Comparison of ENCODE assay signal across 21 mouse cellular contexts in the genomic region with DNA sequence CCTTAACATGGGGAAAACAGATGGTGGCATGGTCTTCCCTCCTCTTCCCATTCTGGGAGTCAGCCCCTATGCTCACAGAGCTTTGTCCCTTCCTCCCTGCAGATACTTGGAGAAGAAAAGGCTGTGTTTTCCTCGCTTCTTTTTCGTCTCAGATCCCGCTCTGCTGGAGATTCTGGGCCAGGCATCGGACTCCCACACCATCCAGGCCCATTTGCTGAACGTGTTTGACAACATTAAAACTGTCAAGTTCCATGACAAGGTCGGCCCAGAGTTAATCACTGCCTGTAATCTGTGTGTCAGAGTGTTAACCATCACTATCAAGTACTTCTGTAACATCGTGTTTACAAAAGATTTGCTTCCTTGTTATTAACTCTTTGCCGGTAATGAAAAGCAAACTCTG.
DNase-seq lines count a peak whose midpoint lies in the region; ATAC-seq and TF ChIP-seq lines count a peak whose summit lies in the region.
"Had no signal": no experiment of that assay in that cellular context is flagged by ENCODE, and none has a peak within 500 bp of the region (broad histone marks: within the 10 kb centered on the region; RNA-seq: fewer than 3 reads in every experiment).

No protein-coding gene starts in this region.

- no peak overlapping the region for H3K4me3 ChIP-seq in lung, embryonic 14.5 days (ENCODE audit: low read depth, low read length)
- no peak overlapping the region for H3K4me3 ChIP-seq in lung, postnatal 0 days (ENCODE audit: low read depth, low read length)
- H3K4me3 ChIP-seq in midbrain, embryonic 11.5 days (ENCODE audit: low read depth, low read length), result no peak overlapping the region
- no peak overlapping the region for H3K4me3 ChIP-seq in midbrain, embryonic 10.5 days

- H3K9me3 ChIP-seq in lung, embryonic 14.5 days (ENCODE audit: low read depth, low read length), result no peaks in the 10 kb centered on the region
- H3K9me3 ChIP-seq in lung, postnatal 0 days (ENCODE audit: low read length), result no peaks in the 10 kb centered on the region
- no peaks in the 10 kb centered on the region for H3K9me3 ChIP-seq in midbrain, embryonic 11.5 days (ENCODE audit: control insufficient read depth, low read length)
- no peaks in the 10 kb centered on the region for H3K9me3 ChIP-seq in midbrain, embryonic 10.5 days (replicated peaks)

- H3K36me3 ChIP-seq in lung, embryonic 14.5 days (ENCODE audit: insufficient read depth), result no peaks in the 10 kb centered on the region
- H3K36me3 ChIP-seq in lung, postnatal 0 days (ENCODE audit: insufficient read depth, low read length), result no peaks in the 10 kb centered on the region
- no peaks in the 10 kb centered on the region for H3K36me3 ChIP-seq in midbrain, embryonic 11.5 days (ENCODE audit: control insufficient read depth, insufficient read depth, low read length)
- H3K36me3 ChIP-seq in midbrain, embryonic 10.5 days, result no peaks in the 10 kb centered on the region
- H3K36me3 ChIP-seq: G1E had no signal

- no peak overlapping the region for H3K27ac ChIP-seq in lung, embryonic 14.5 days (ENCODE audit: low read depth)
- H3K27ac ChIP-seq in lung, postnatal 0 days (ENCODE audit: low read length), result no peak overlapping the region
- no peak overlapping the region for H3K27ac ChIP-seq in midbrain, embryonic 11.5 days (ENCODE audit: low read depth, low read length)
- no peak overlapping the region for H3K27ac ChIP-seq in midbrain, embryonic 10.5 days (replicated peaks)

- DNase-seq in heart, adult 11 months, result peak; percentile 51
- DNase-seq in heart, adult 18-20 months, result no peak
- peak; percentile 51 for DNase-seq in lung, embryonic 14.5 days
- DNase-seq in lung, postnatal 0 days (ENCODE audit: low spot score), result no peak
- DNase-seq in midbrain, embryonic 11.5 days (ENCODE audit: low spot score, missing footprints), result peak; percentile 37
- no peak for DNase-seq in midbrain, embryonic 10.5 days (ENCODE audit: low spot score)
- DNase-seq: adrenal gland, adult 2 months; adrenal gland, adult 8-10 months; adrenal gland, postnatal 10 days; adrenal gland, postnatal 14 days; adrenal gland, postnatal 25 days; adrenal gland, postnatal 36 days; B cell, adult 2 months; cerebellum, adult 11 months; cerebellum, adult 11-12 months; cerebellum, adult 18-20 months had no signal

- TF ChIP-seq CTCF in lung, embryonic 14.5 days (IDR thresholded peaks at IDR 0.05; ENCODE audit: low read depth), result no peak
- no peak for TF ChIP-seq CTCF in lung, postnatal 0 days (IDR thresholded peaks at IDR 0.05)

- 22% methylated on average over 8 of the region's 8 CpGs for WGBS in lung, embryonic 14.5 days
- 25% methylated on average over 8 of the region's 8 CpGs for WGBS in lung, postnatal 0 days
- 69% methylated on average over 8 of the region's 8 CpGs for WGBS in midbrain, embryonic 11.5 days
- 77% methylated on average over 8 of the region's 8 CpGs for WGBS in midbrain, embryonic 10.5 days

- TF ChIP-seq EP300 in lung, postnatal 0 days (IDR thresholded peaks at IDR 0.05), result no peak

- H3K4me1 ChIP-seq in lung, embryonic 14.5 days (ENCODE audit: insufficient read depth), result no peaks in the 10 kb centered on the region
- no peaks in the 10 kb centered on the region for H3K4me1 ChIP-seq in lung, postnatal 0 days (ENCODE audit: insufficient read depth, low read depth, low read length)
- H3K4me1 ChIP-seq in midbrain, embryonic 11.5 days (ENCODE audit: control insufficient read depth, insufficient read depth, low read length), result no peaks in the 10 kb centered on the region
- H3K4me1 ChIP-seq in midbrain, embryonic 10.5 days, result no peaks in the 10 kb centered on the region

- peak; percentile 69; the same call in 1 of the 2 replicates for ATAC-seq in lung, embryonic 14.5 days (ENCODE audit: insufficient read depth)
- no peak for ATAC-seq in lung, postnatal 0 days
- ATAC-seq in midbrain, embryonic 11.5 days (ENCODE audit: low FRiP score), result no peak
- ATAC-seq: activated CD4-positive, CD25-positive, alpha-beta regulatory T cell, adult 4 months; CD4-positive, CD25-positive, alpha-beta regulatory T cell, adult 4 months; Patski had no signal

- no peaks in the 10 kb centered on the region for H3K27me3 ChIP-seq in lung, embryonic 14.5 days (ENCODE audit: insufficient read depth, low read length)
- no peaks in the 10 kb centered on the region for H3K27me3 ChIP-seq in lung, postnatal 0 days (replicated peaks; ENCODE audit: insufficient read depth, low read length)
- H3K27me3 ChIP-seq in midbrain, embryonic 11.5 days (ENCODE audit: control insufficient read depth, insufficient read depth, low read length), result no peaks in the 10 kb centered on the region
- H3K27me3 ChIP-seq in midbrain, embryonic 10.5 days (ENCODE audit: low read depth, poor library complexity, severe bottlenecking), result no peaks in the 10 kb centered on the region
- H3K27me3 ChIP-seq: CH12.LX had no signal

- H3K4me2 ChIP-seq in lung, embryonic 14.5 days, result no peak overlapping the region
- H3K4me2 ChIP-seq in lung, postnatal 0 days (replicated peaks; ENCODE audit: low read depth, low read length), result no peak overlapping the region
- no peak overlapping the region for H3K4me2 ChIP-seq in midbrain, embryonic 11.5 days

- no peak overlapping the region for H3K9ac ChIP-seq in lung, embryonic 14.5 days
- no peak overlapping the region for H3K9ac ChIP-seq in lung, postnatal 0 days (replicated peaks; ENCODE audit: low read depth)
- H3K9ac ChIP-seq in midbrain, embryonic 11.5 days (ENCODE audit: low read length), result no peak overlapping the region

Comparison
In these comparisons a context has a peak if more than half of its experiments do, and no peak if none do; other contexts are left out.
1. DNase-seq: peak in heart, adult 11 months (single experiment), lung, embryonic 14.5 days (single experiment) and midbrain, embryonic 11.5 days (single experiment); none in heart, adult 18-20 months (0 of 2), lung, postnatal 0 days (single experiment) and midbrain, embryonic 10.5 days (single experiment).